Mouse (Mus musculus): ENCODE measurements around the gene Marveld2. TPM values are rescaled to one million over a fixed set of nuclear protein-coding genes. Genes with fewer than 3 reads are reported as not detected.

Marveld2 gene
- polyA plus RNA-seq, 1 experiment from 2014 or later, result 12.0 TPM

GRCm38 (mm10) chr13:100603031-100603737, 13.6 kb downstream of the Marveld2 start:
- no peak overlapping the region for H3K27ac ChIP-seq (ENCODE audit: low read length)
- peaks cover 4% of the 10 kb centered on the region; the same call in 1 of the 2 replicates for H3K9me3 ChIP-seq (ENCODE audit: control insufficient read depth, low read length)
- no peak for ATAC-seq (ENCODE audit: low read depth)
- H3K4me2 ChIP-seq (ENCODE audit: low read depth, low read length), result no peak overlapping the region
- H3K9ac ChIP-seq (ENCODE audit: low read length), result no peak overlapping the region
- no peaks in the 10 kb centered on the region for H3K4me1 ChIP-seq (replicated peaks; ENCODE audit: control insufficient read depth, insufficient read depth, low read length)
- H3K27me3 ChIP-seq (ENCODE audit: control insufficient read depth, insufficient read depth, low read depth, low read length), result no peaks in the 10 kb centered on the region
- no peak overlapping the region for H3K4me3 ChIP-seq (ENCODE audit: low read length)
- WGBS, result 75% methylated on average over 10 of the region's 10 CpGs
- peaks cover 5% of the 10 kb centered on the region for H3K36me3 ChIP-seq (ENCODE audit: control insufficient read depth, insufficient read depth, low read length)

- ATAC-seq (ENCODE audit: low read depth), result no peak
- no peak overlapping the region for H3K4me2 ChIP-seq (ENCODE audit: low read depth, low read length)
- H3K27ac ChIP-seq (ENCODE audit: low read length), result no peak overlapping the region
- no peaks in the 10 kb centered on the region for H3K9me3 ChIP-seq (ENCODE audit: control insufficient read depth, low read length)
- H3K4me3 ChIP-seq (ENCODE audit: low read length), result no peak overlapping the region
- WGBS, result 67% methylated on average over 5 of the region's 5 CpGs
- no peaks in the 10 kb centered on the region for H3K36me3 ChIP-seq (ENCODE audit: control insufficient read depth, insufficient read depth, low read length)
- H3K9ac ChIP-seq (ENCODE audit: low read length), result no peak overlapping the region
- no peaks in the 10 kb centered on the region for H3K27me3 ChIP-seq (ENCODE audit: control insufficient read depth, insufficient read depth, low read depth, low read length)
- no peaks in the 10 kb centered on the region for H3K4me1 ChIP-seq (replicated peaks; ENCODE audit: control insufficient read depth, insufficient read depth, low read length)
Measured at GRCm38 (mm10) chr13:100602239-100602902, 14.4 kb downstream of the Marveld2 start.

- H3K27me3 ChIP-seq (ENCODE audit: control insufficient read depth, insufficient read depth, low read depth, low read length), result no peaks in the 10 kb centered on the region
- H3K36me3 ChIP-seq (ENCODE audit: control insufficient read depth, insufficient read depth, low read length), result no peaks in the 10 kb centered on the region
- 0 out of 2 replicates have a peak overlapping the region, but pooled peaks have one; percentile 19 for H3K9ac ChIP-seq (ENCODE audit: low read length)
- H3K4me1 ChIP-seq (replicated peaks; ENCODE audit: control insufficient read depth, insufficient read depth, low read length), result no peaks in the 10 kb centered on the region
- no peak for ATAC-seq (ENCODE audit: low read depth)
- H3K4me2 ChIP-seq (ENCODE audit: low read depth, low read length), result peak overlapping the region; percentile 19; the same call in 1 of the 2 replicates
- no peaks in the 10 kb centered on the region for H3K9me3 ChIP-seq (ENCODE audit: control insufficient read depth, low read length)
- peak overlapping the region; percentile 46; the same call in 1 of the 2 replicates for H3K27ac ChIP-seq (ENCODE audit: low read length)
- H3K4me3 ChIP-seq (ENCODE audit: low read length), result no peak overlapping the region; the same call in 1 of the 2 replicates
- WGBS, result 53% methylated on average over 8 of the region's 8 CpGs
Measured at GRCm38 (mm10) chr13:100601034-100601433, 15.7 kb downstream of the Marveld2 start.

- Histone ChIP-seq H3K9ac (ENCODE audit: low read length) (no peak overlapping the region; the same call in 1 of the 2 replicates), H3K27ac (ENCODE audit: low read length) (peak overlapping the region; percentile 46), H3K27me3 (ENCODE audit: control insufficient read depth, insufficient read depth, low read depth, low read length) (no peaks in the 10 kb centered on the region), H3K4me1 (replicated peaks; ENCODE audit: control insufficient read depth, insufficient read depth, low read length) (no peaks in the 10 kb centered on the region), H3K4me2 (ENCODE audit: low read depth, low read length) (no peak overlapping the region), H3K9me3 (ENCODE audit: control insufficient read depth, low read length) (no peaks in the 10 kb centered on the region), H3K4me3 (ENCODE audit: low read length) (no peak overlapping the region), H3K36me3 (ENCODE audit: control insufficient read depth, insufficient read depth, low read length) (no peaks in the 10 kb centered on the region)
- no peak for ATAC-seq (ENCODE audit: low read depth)
- WGBS, result 72% methylated on average over 12 of the region's 12 CpGs
Measured at GRCm38 (mm10) chr13:100600317-100600716, 16.5 kb downstream of the Marveld2 start.

GRCm38 (mm10) chr13:100597284-100597683, 19.5 kb downstream of the Marveld2 start:
- no peak overlapping the region for H3K9ac ChIP-seq (ENCODE audit: low read length)
- no peaks in the 10 kb centered on the region for H3K9me3 ChIP-seq (ENCODE audit: control insufficient read depth, low read length)
- no peak overlapping the region for H3K27ac ChIP-seq (ENCODE audit: low read length)
- H3K4me1 ChIP-seq (replicated peaks; ENCODE audit: control insufficient read depth, insufficient read depth, low read length), result no peaks in the 10 kb centered on the region
- no peak overlapping the region for H3K4me3 ChIP-seq (ENCODE audit: low read length)
- ATAC-seq (ENCODE audit: low read depth), result no peak
- H3K36me3 ChIP-seq (ENCODE audit: control insufficient read depth, insufficient read depth, low read length), result no peaks in the 10 kb centered on the region
- WGBS, result 80% methylated on average over 9 of the region's 9 CpGs
- H3K27me3 ChIP-seq (ENCODE audit: control insufficient read depth, insufficient read depth, low read depth, low read length), result no peaks in the 10 kb centered on the region
- H3K4me2 ChIP-seq (ENCODE audit: low read depth, low read length), result no peak overlapping the region

- no peaks in the 10 kb centered on the region for H3K27me3 ChIP-seq (ENCODE audit: control insufficient read depth, insufficient read depth, low read depth, low read length)
- WGBS, result 79% methylated on average over 3 of the region's 3 CpGs
- H3K4me2 ChIP-seq (ENCODE audit: low read depth, low read length), result no peak overlapping the region
- H3K9me3 ChIP-seq (ENCODE audit: control insufficient read depth, low read length), result no peaks in the 10 kb centered on the region
- no peaks in the 10 kb centered on the region for H3K4me1 ChIP-seq (replicated peaks; ENCODE audit: control insufficient read depth, insufficient read depth, low read length)
- H3K4me3 ChIP-seq (ENCODE audit: low read length), result no peak overlapping the region
- no peak overlapping the region for H3K9ac ChIP-seq (ENCODE audit: low read length)
- no peak overlapping the region for H3K27ac ChIP-seq (ENCODE audit: low read length)
- no peaks in the 10 kb centered on the region for H3K36me3 ChIP-seq (ENCODE audit: control insufficient read depth, insufficient read depth, low read length)
- ATAC-seq (ENCODE audit: low read depth), result no peak
Measured at GRCm38 (mm10) chr13:100595552-100595885, 21.3 kb downstream of the Marveld2 start.

- H3K9me3 ChIP-seq (ENCODE audit: control insufficient read depth, low read length), result no peaks in the 10 kb centered on the region
- 60% methylated on average over 5 of the region's 5 CpGs for WGBS
- ATAC-seq (ENCODE audit: low read depth), result no peak; the same call in 1 of the 2 replicates
Measured at GRCm38 (mm10) chr13:100594838-100595551, 21.8 kb downstream of the Marveld2 start.

GRCm38 (mm10) chr13:100594041-100594792, 22.6 kb downstream of the Marveld2 start:
- Histone ChIP-seq H3K27me3 (ENCODE audit: control insufficient read depth, insufficient read depth, low read depth, low read length) (no peaks in the 10 kb centered on the region), H3K9me3 (ENCODE audit: control insufficient read depth, low read length) (no peaks in the 10 kb centered on the region), H3K4me1 (replicated peaks; ENCODE audit: control insufficient read depth, insufficient read depth, low read length) (no peaks in the 10 kb centered on the region), H3K9ac (ENCODE audit: low read length) (peak overlapping the region; percentile 32; the same call in 1 of the 2 replicates), H3K27ac (ENCODE audit: low read length) (peak overlapping the region; percentile 41), H3K36me3 (ENCODE audit: control insufficient read depth, insufficient read depth, low read length) (no peaks in the 10 kb centered on the region), H3K4me3 (ENCODE audit: low read length) (peak overlapping the region; percentile 3; the same call in 1 of the 2 replicates), H3K4me2 (ENCODE audit: low read depth, low read length) (peak overlapping the region; percentile 33)
- WGBS, result 55% methylated on average over 11 of the region's 17 CpGs
- ATAC-seq (ENCODE audit: low read depth), result peak; percentile 49

More at GRCm38 (mm10) chr13:100594838-100595551, 21.8 kb downstream of the Marveld2 start:
- Histone ChIP-seq H3K4me1 (replicated peaks; ENCODE audit: control insufficient read depth, insufficient read depth, low read length) (no peaks in the 10 kb centered on the region), H3K27me3 (ENCODE audit: control insufficient read depth, insufficient read depth, low read depth, low read length) (no peaks in the 10 kb centered on the region), H3K27ac (ENCODE audit: low read length) (no peak overlapping the region), H3K36me3 (ENCODE audit: control insufficient read depth, insufficient read depth, low read length) (no peaks in the 10 kb centered on the region), H3K4me2 (ENCODE audit: low read depth, low read length) (no peak overlapping the region), H3K9ac (ENCODE audit: low read length) (no peak overlapping the region), H3K4me3 (ENCODE audit: low read length) (no peak overlapping the region)
